Mouse (Mus musculus): ENCODE results near the gene Smarca4.

DNA sequence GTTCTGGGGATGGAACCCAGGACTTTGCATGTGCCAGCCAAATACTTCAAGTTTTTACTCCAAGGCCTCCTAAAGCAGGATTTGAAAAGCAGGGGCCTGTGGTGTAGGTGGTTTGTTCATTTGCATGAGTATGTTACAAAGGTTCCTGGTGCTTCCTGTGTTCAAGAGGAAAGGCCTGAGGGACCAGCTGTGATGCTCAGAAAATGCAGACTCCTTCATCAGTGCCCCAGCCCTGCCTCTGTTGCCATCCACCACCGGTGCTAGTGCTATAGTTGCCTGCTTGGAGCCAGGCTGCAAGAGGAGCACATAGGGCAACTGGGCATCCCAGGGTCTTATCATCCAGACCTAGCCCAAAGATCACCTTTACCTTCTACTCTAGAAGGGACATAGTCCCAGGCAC, 49.4 kb upstream of the Smarca4 start:
- TF ChIP-seq CTCF (IDR thresholded peaks at IDR 0.05; ENCODE audit: low read depth, low read length) (no peak), POLR2A (IDR thresholded peaks at IDR 0.05; ENCODE audit: extremely low read depth, insufficient read depth, low read length) (no peak)

Data from liver, adult 2 months (tissue).